Mouse (Mus musculus): ENCODE data around the gene Plin5. TPM values are rescaled to one million over a fixed set of nuclear protein-coding genes. Genes with fewer than 3 reads are reported as not detected.

The Plin5 gene
- polyA plus RNA-seq, 1 experiment from 2014 or later, result not detected

GRCm38 (mm10) chr17:56102927-56103326, 14.5 kb downstream of the Plin5 start:
- H3K4me2 ChIP-seq, result no peak overlapping the region
- H3K27me3 ChIP-seq, result no peaks in the 10 kb centered on the region
- no peaks in the 10 kb centered on the region for H3K4me1 ChIP-seq
- H3K27ac ChIP-seq, result no peak overlapping the region
- no peak for ATAC-seq (ENCODE audit: low FRiP score)
- no peak overlapping the region for H3K4me3 ChIP-seq (replicated peaks)
- H3K9me3 ChIP-seq, result no peaks in the 10 kb centered on the region
- 96% methylated on average over 9 of the region's 9 CpGs for WGBS
- no peak overlapping the region for H3K9ac ChIP-seq
- H3K36me3 ChIP-seq (replicated peaks), result peaks cover 63% of the 10 kb centered on the region

- H3K4me2 ChIP-seq, result no peak overlapping the region
- H3K27me3 ChIP-seq, result no peaks in the 10 kb centered on the region
- no peak overlapping the region for H3K4me3 ChIP-seq (replicated peaks)
- WGBS, result 92% methylated on average over 5 of the region's 5 CpGs
- no peaks in the 10 kb centered on the region for H3K4me1 ChIP-seq
- no peaks in the 10 kb centered on the region for H3K9me3 ChIP-seq
- peaks cover 71% of the 10 kb centered on the region for H3K36me3 ChIP-seq (replicated peaks)
- ATAC-seq (ENCODE audit: low FRiP score), result no peak
- no peak overlapping the region for H3K27ac ChIP-seq
- no peak overlapping the region for H3K9ac ChIP-seq
These were observed 15.2 kb downstream of the Plin5 start for GRCm38 (mm10) chr17:56102158-56102557.

- H3K4me3 ChIP-seq (replicated peaks), result no peak overlapping the region
- H3K4me2 ChIP-seq, result no peak overlapping the region
- 0 out of 2 replicates have a peak overlapping the region, but pooled peaks have one; percentile 5 for H3K27ac ChIP-seq
- no peak overlapping the region for H3K9ac ChIP-seq
- no peak for ATAC-seq (ENCODE audit: low FRiP score)
- H3K36me3 ChIP-seq (replicated peaks), result peaks cover 84% of the 10 kb centered on the region
- H3K9me3 ChIP-seq, result no peaks in the 10 kb centered on the region
- no peaks in the 10 kb centered on the region for H3K27me3 ChIP-seq
- H3K4me1 ChIP-seq, result no peaks in the 10 kb centered on the region
- WGBS, result 85% methylated on average over 3 of the region's 3 CpGs
These were observed 16.6 kb downstream of the Plin5 start for GRCm38 (mm10) chr17:56100811-56101210.

GRCm38 (mm10) chr17:56098711-56099572, 18.5 kb downstream of the Plin5 start:
- Histone ChIP-seq H3K4me2 (no peak overlapping the region), H3K9me3 (no peaks in the 10 kb centered on the region), H3K27me3 (no peaks in the 10 kb centered on the region), H3K27ac (no peak overlapping the region), H3K36me3 (replicated peaks) (peaks cover 92% of the 10 kb centered on the region), H3K4me3 (replicated peaks) (no peak overlapping the region), H3K4me1 (no peaks in the 10 kb centered on the region), H3K9ac (no peak overlapping the region)
- WGBS, result 91% methylated on average over 15 of the region's 15 CpGs
- ATAC-seq (ENCODE audit: low FRiP score), result no peak

GRCm38 (mm10) chr17:56098180-56098579, 19.2 kb downstream of the Plin5 start:
- H3K36me3 ChIP-seq (replicated peaks), result peaks cover 91% of the 10 kb centered on the region
- H3K4me2 ChIP-seq, result no peak overlapping the region
- 93% methylated on average over 8 of the region's 8 CpGs for WGBS
- no peaks in the 10 kb centered on the region for H3K27me3 ChIP-seq
- H3K4me1 ChIP-seq, result no peaks in the 10 kb centered on the region
- H3K9me3 ChIP-seq, result no peaks in the 10 kb centered on the region
- no peak for ATAC-seq (ENCODE audit: low FRiP score)
- no peak overlapping the region for H3K4me3 ChIP-seq (replicated peaks)
- H3K9ac ChIP-seq, result no peak overlapping the region
- no peak overlapping the region for H3K27ac ChIP-seq

- H3K4me3 ChIP-seq (replicated peaks), result no peak overlapping the region
- 90% methylated on average over 12 of the region's 12 CpGs for WGBS
- peaks cover 86% of the 10 kb centered on the region for H3K36me3 ChIP-seq (replicated peaks)
- H3K27me3 ChIP-seq, result no peaks in the 10 kb centered on the region
- no peak overlapping the region for H3K27ac ChIP-seq
- H3K4me1 ChIP-seq, result no peaks in the 10 kb centered on the region
- H3K9me3 ChIP-seq, result no peaks in the 10 kb centered on the region
- H3K4me2 ChIP-seq, result no peak overlapping the region
- no peak overlapping the region for H3K9ac ChIP-seq
- ATAC-seq (ENCODE audit: low FRiP score), result no peak
These were observed 20.5 kb downstream of the Plin5 start for GRCm38 (mm10) chr17:56096883-56097282.

- Histone ChIP-seq H3K4me1 (no peaks in the 10 kb centered on the region), H3K36me3 (replicated peaks) (peaks cover 72% of the 10 kb centered on the region), H3K27ac (no peak overlapping the region), H3K27me3 (no peaks in the 10 kb centered on the region), H3K4me2 (no peak overlapping the region), H3K9ac (no peak overlapping the region), H3K4me3 (replicated peaks) (no peak overlapping the region), H3K9me3 (no peaks in the 10 kb centered on the region)
- ATAC-seq (ENCODE audit: low FRiP score), result no peak
- WGBS, result 80% methylated on average over 1 of the region's 1 CpGs
These were observed 24.6 kb downstream of the Plin5 start for GRCm38 (mm10) chr17:56092794-56093193.

- H3K9me3 ChIP-seq, result no peaks in the 10 kb centered on the region
- no peak for ATAC-seq (ENCODE audit: low FRiP score)
- no peaks in the 10 kb centered on the region for H3K4me1 ChIP-seq
- no peak overlapping the region for H3K9ac ChIP-seq
- no peak overlapping the region for H3K4me3 ChIP-seq (replicated peaks)
- peaks cover 70% of the 10 kb centered on the region for H3K36me3 ChIP-seq (replicated peaks)
- H3K27me3 ChIP-seq, result no peaks in the 10 kb centered on the region
- WGBS, result 86% methylated on average over 1 of the region's 1 CpGs
- no peak overlapping the region for H3K4me2 ChIP-seq
- H3K27ac ChIP-seq, result no peak overlapping the region
These were observed 25.1 kb downstream of the Plin5 start for GRCm38 (mm10) chr17:56092312-56092711.

- ATAC-seq (ENCODE audit: low FRiP score), result peak; percentile 66
- peak overlapping the region; percentile 73 for H3K27ac ChIP-seq
- H3K9me3 ChIP-seq, result no peaks in the 10 kb centered on the region
- H3K36me3 ChIP-seq (replicated peaks), result peaks cover 26% of the 10 kb centered on the region
- H3K4me1 ChIP-seq, result peaks cover 28% of the 10 kb centered on the region
- peak overlapping the region; percentile 99 for H3K4me2 ChIP-seq
- 8% methylated on average over 8 of the region's 8 CpGs for WGBS
- peak overlapping the region; percentile 93 for H3K9ac ChIP-seq
- H3K4me3 ChIP-seq (replicated peaks), result peak overlapping the region; percentile 91
- H3K27me3 ChIP-seq, result no peaks in the 10 kb centered on the region
These were observed 36.4 kb downstream of the Plin5 start for GRCm38 (mm10) chr17:56080781-56081585.

- peaks cover 37% of the 10 kb centered on the region for H3K4me1 ChIP-seq
- no peaks in the 10 kb centered on the region for H3K27me3 ChIP-seq
- no peaks in the 10 kb centered on the region for H3K9me3 ChIP-seq
- H3K4me2 ChIP-seq, result peak overlapping the region; percentile 99
- H3K9ac ChIP-seq, result peak overlapping the region; percentile 93
- peaks cover 22% of the 10 kb centered on the region for H3K36me3 ChIP-seq (replicated peaks)
- WGBS, result 3% methylated on average over 10 of the region's 11 CpGs
- ATAC-seq (ENCODE audit: low FRiP score), result no peak; the same call in 1 of the 2 replicates
- H3K27ac ChIP-seq, result peak overlapping the region; percentile 69; the same call in 1 of the 2 replicates
- peak overlapping the region; percentile 91 for H3K4me3 ChIP-seq (replicated peaks)
These were observed 37.5 kb downstream of the Plin5 start for GRCm38 (mm10) chr17:56079921-56080320.

- Histone ChIP-seq H3K27me3 (no peaks in the 10 kb centered on the region), H3K9ac (peak within 1 kb of the TSS; percentile 93), H3K36me3 (replicated peaks) (peaks cover 18% of the 10 kb centered on the region), H3K4me1 (peaks cover 41% of the 10 kb centered on the region), H3K27ac (peak within 1 kb of the TSS; percentile 69; the same call in 1 of the 2 replicates), H3K4me2 (peak within 1 kb of the TSS; percentile 99), H3K4me3 (replicated peaks) (peak within 1 kb of the TSS; percentile 91), H3K9me3 (no peaks in the 10 kb centered on the region)
- under 1% methylated on average over 61 of the region's 61 CpGs for WGBS
- ATAC-seq (ENCODE audit: low FRiP score), result peak; percentile 92
These were observed 38.3 kb downstream of the Plin5 start, which contains the start of gene Hdgfl2 for GRCm38 (mm10) chr17:56078880-56079795. Hdgfl2 (plus strand) TSS chr17:56079634.
